Mouse (Mus musculus) lung, postnatal 0 days (tissue): Measurements from ENCODE around the gene Rdh7. TPM values are rescaled to one million over a fixed set of nuclear protein-coding genes. Genes with fewer than 3 reads are reported as not detected.
"Not testable (repeated sequence)": the region's sequence is repeated elsewhere in the genome, so short reads cannot be mapped to it uniquely, and the experiment has no call there.

Experiments
- ATAC-seq: fragments of 200-750 bp; cut with Nextera tagmentation; 2 replicates; pipeline ENCODE4 v1.8.0; 2017; ENCODE audit warnings: moderate library complexity
- DNase-seq: peaks from one replicate; pipeline ENCODE4 v3.0.0-alpha.2; 2016; ENCODE audit warnings: low spot score
- H3K27ac ChIP-seq: fragments of 300-500 bp; sonication (generic); 2 replicates; pipeline ENCODE4 v1.5.1; 2014; ENCODE audit warnings: antibody characterized with exemption, mild to moderate bottlenecking, low read length, mixed read lengths
- H3K27me3 ChIP-seq: fragments of 300-500 bp; sonication (generic); replicated peaks from 2 replicates; pipeline ENCODE4 v1.6.1; 2014; ENCODE audit warnings: low read length, mixed read lengths; ENCODE audit not compliant: insufficient read depth
- H3K36me3 ChIP-seq: fragments of 300-500 bp; sonication (generic); 2 replicates; pipeline ENCODE4 v1.6.1; 2014; ENCODE audit warnings: low read length, mixed read lengths; ENCODE audit not compliant: insufficient read depth
- H3K4me1 ChIP-seq: fragments of 300-500 bp; sonication (generic); 2 replicates; pipeline ENCODE4 v1.6.1; 2014; ENCODE audit warnings: antibody characterized with exemption, low read depth, low read length, mixed read lengths; ENCODE audit not compliant: insufficient read depth
- H3K4me2 ChIP-seq: fragments of 300-500 bp; sonication (generic); replicated peaks from 2 replicates; pipeline ENCODE4 v1.6.1; 2014; ENCODE audit warnings: low read depth, mild to moderate bottlenecking, low read length, moderate library complexity, mixed read lengths
- H3K4me3 ChIP-seq: fragments of 300-500 bp; sonication (generic); 2 replicates; pipeline ENCODE4 v1.5.1; 2014; ENCODE audit warnings: low read depth, low read length
- H3K9ac ChIP-seq: fragments of 300-500 bp; sonication (generic); replicated peaks from 2 replicates; pipeline ENCODE4 v1.6.1; 2014; ENCODE audit warnings: low read depth, mild to moderate bottlenecking
- H3K9me3 ChIP-seq: fragments of 300-500 bp; sonication (generic); 2 replicates; pipeline ENCODE4 v1.6.1; 2016; ENCODE audit warnings: low read length, mixed read lengths
- CTCF ChIP-seq: IDR thresholded peaks from 2 replicates; pipeline ENCODE4 v1.5.1; 2016; ENCODE audit warnings: antibody characterized with exemption, mild to moderate bottlenecking
- EP300 ChIP-seq: IDR thresholded peaks from 2 replicates; pipeline ENCODE4 v1.6.1; 2016; ENCODE audit warnings: antibody characterized with exemption, mild to moderate bottlenecking, control low read depth
- WGBS: fragments of 180-500 bp; shearing (Covaris S2); extraction: QIAGEN DNeasy Blood & Tissue Kit; methylation state at CpG from one replicate; pipeline ENCODE4 v1.1.7; 2014; 5-methylcytosine and 5-hydroxymethylcytosine counted together
- polyA plus RNA-seq: library from polyadenylated mRNA; unstranded; fragments of >200 nt; fragmentation: Nextera tagmentation; extraction: Ambion mirVana; gene quantifications from 2 replicates; pipeline ENCODE4 v1.2.1, GENCODE M21; 2015

Gene Rdh7
- polyA plus RNA-seq, 1 experiment from 2014 or later: not detected

DNA sequence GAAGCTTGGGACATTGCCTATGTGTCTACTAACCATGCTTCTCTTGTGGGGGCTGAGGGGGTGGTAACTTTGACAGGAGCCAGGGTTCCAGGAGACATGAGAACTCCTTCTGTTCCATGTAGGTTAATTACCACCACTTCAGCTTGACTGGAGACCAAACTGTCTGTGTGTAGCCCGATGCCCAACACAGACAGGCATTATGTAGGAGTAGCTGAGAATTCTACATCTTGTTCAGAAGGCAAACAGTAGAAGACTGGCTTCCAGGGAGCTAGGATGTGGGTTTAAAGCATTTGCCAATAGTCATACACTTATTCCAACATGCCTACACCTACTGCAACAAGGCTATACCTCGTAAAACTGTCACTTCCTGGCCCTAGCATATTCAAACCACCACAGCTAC, 50.1 kb downstream of the Rdh7 start:
- no peak overlapping the region for H3K4me3 ChIP-seq
- 85% methylated on average over 2 of the region's 2 CpGs for WGBS
- ATAC-seq: no peak

DNA sequence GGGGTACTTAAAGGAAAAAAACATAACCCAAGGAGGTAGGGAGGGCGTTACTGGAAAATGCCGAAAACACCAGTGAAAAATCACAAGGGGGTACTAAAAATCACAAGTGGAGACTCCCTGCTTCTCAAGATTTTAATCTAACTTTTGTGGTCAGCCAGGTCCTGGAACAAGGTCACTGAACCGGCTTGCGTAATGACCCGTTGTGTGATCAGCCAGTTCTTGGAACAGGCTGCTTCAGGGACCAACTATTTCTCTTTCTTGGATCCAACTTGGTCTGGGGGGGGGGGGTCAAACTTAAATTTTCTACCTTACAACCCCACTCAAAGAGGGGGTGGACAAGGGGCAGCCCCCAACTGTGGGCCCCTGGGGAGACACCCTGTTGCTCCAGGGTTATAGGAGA, 50.8 kb downstream of the Rdh7 start:
- H3K27me3 ChIP-seq, H3K4me1 ChIP-seq, DNase-seq, H3K27ac ChIP-seq, H3K9ac ChIP-seq, H3K4me3 ChIP-seq, H3K4me2 ChIP-seq, H3K36me3 ChIP-seq, ATAC-seq, H3K9me3 ChIP-seq: not testable (repeated sequence)
- WGBS: 82% methylated on average over 5 of the region's 5 CpGs

More for the DNA sequence above, 50.1 kb downstream of the Rdh7 start:
- TF ChIP-seq CTCF: no peak
- no peak for TF ChIP-seq EP300
- Histone ChIP-seq H3K4me1 (no peaks in the 10 kb centered on the region), H3K9me3 (no peaks in the 10 kb centered on the region), H3K9ac (no peak overlapping the region), H3K27ac (no peak overlapping the region), H3K4me2 (no peak overlapping the region), H3K27me3 (no peaks in the 10 kb centered on the region), H3K36me3 (no peaks in the 10 kb centered on the region)
- no peak for DNase-seq

DNA sequence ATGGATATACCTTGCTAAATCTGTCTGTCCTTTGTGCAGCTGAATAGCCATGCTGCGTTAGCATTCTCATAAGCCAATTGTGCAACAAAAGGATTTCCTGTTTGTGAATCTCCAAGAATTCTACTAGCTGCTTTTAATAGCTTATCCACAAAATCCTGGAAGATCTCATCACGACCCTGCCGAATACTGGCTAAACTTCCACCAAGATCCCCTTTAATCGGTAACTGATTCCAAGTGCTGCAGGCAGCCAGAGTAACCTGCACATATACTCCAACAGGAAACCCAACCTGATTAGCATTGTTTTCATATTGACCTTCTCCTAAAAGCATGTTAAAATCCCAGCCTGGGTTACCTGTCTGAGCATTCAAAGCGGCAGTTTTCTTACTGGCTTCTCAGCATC, 53.3 kb downstream of the Rdh7 start:
- TF ChIP-seq EP300 (no peak), CTCF (no peak)
- 57% methylated on average over 5 of the region's 5 CpGs for WGBS
- ATAC-seq: no peak
- DNase-seq: no peak
- Histone ChIP-seq H3K36me3 (no peaks in the 10 kb centered on the region), H3K4me1 (no peaks in the 10 kb centered on the region), H3K9ac (no peak overlapping the region), H3K4me3 (no peak overlapping the region), H3K4me2 (no peak overlapping the region), H3K27me3 (no peaks in the 10 kb centered on the region), H3K9me3 (no peaks in the 10 kb centered on the region), H3K27ac (no peak overlapping the region)

DNA sequence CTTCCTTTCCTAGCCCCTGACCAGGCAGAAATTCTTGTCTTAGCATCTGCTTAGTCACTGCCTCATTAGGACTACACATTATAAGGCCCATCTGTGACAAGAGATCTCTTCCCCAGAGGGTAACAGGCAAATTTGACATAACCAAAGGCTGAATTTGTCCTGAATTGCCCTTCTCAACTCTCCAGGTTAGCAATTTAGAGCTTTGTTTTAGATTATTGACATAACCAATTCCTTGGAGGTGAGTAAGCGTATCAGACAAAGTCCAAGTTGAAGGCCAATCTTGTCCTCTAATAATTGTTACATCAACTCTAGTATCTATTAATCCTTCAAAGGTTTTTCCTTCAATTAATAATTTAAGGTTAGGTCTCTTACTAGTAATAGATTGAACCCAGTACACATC, 54.4 kb downstream of the Rdh7 start:
- not testable (repeated sequence) for DNase-seq, ATAC-seq, H3K27ac ChIP-seq, H3K36me3 ChIP-seq, H3K4me2 ChIP-seq, H3K4me3 ChIP-seq, H3K4me1 ChIP-seq, H3K9ac ChIP-seq, H3K9me3 ChIP-seq, H3K27me3 ChIP-seq
- 85% methylated on average over 1 of the region's 1 CpGs for WGBS

Other genes with a start within 250 kb of the Rdh7 start
- gene Stat6, start 245.8 kb downstream of the Rdh7 start, polyA plus RNA-seq: 39.1 and 41.9 TPM in 2 replicates
- gene Nemp1, start 221.9 kb downstream of the Rdh7 start, polyA plus RNA-seq: 5.0 and 6.3 TPM in 2 replicates
- 7.7 and 8.4 TPM in 2 replicates for gene Nab2, start 220.2 kb downstream of the Rdh7 start, polyA plus RNA-seq
- 0.08 TPM in 2 replicates for gene Myo1a, start 183.6 kb downstream of the Rdh7 start, polyA plus RNA-seq
- gene Tac2, start 164.3 kb downstream of the Rdh7 start, polyA plus RNA-seq: not detected in 2 replicates
- gene Zbtb39, start 149.3 kb downstream of the Rdh7 start, polyA plus RNA-seq: 1.7 and 2.0 TPM in 2 replicates
- 18.6 and 23.2 TPM in 2 replicates for gene Gpr182, start 137.1 kb downstream of the Rdh7 start, polyA plus RNA-seq
- gene Rdh1, start 129.1 kb downstream of the Rdh7 start, polyA plus RNA-seq: 0.07 TPM in 1 of 2 replicates, not detected in the other
- 0.47 TPM in 1 of 2 replicates, not detected in the other for gene Rdh16f1, start 129.0 kb downstream of the Rdh7 start, polyA plus RNA-seq
- gene Rdh9, start 112.4 kb downstream of the Rdh7 start, polyA plus RNA-seq: 0.10 and 0.27 TPM in 2 replicates
- gene Rdh16, start 87.7 kb downstream of the Rdh7 start, polyA plus RNA-seq: not detected in 2 replicates
- gene Rdh19, start 38.9 kb downstream of the Rdh7 start, polyA plus RNA-seq: not detected in 2 replicates
- not detected in 2 replicates for gene Rdh16f2, start 22.3 kb downstream of the Rdh7 start, polyA plus RNA-seq
- gene Sdr9c7, start 9.7 kb upstream of the Rdh7 start, polyA plus RNA-seq: not detected in 2 replicates
- gene Hsd17b6, start 118.8 kb upstream of the Rdh7 start, polyA plus RNA-seq: not detected in 2 replicates
- gene Prim1, start 126.4 kb upstream of the Rdh7 start, polyA plus RNA-seq: 9.3 and 9.5 TPM in 2 replicates
- 445 and 456 TPM in 2 replicates for gene Naca, start 146.8 kb upstream of the Rdh7 start, polyA plus RNA-seq
- gene Ptges3, start 170.1 kb upstream of the Rdh7 start, polyA plus RNA-seq: 239 and 259 TPM in 2 replicates
- 1,155 and 1,171 TPM in 2 replicates for gene Atp5b, start 194.5 kb upstream of the Rdh7 start, polyA plus RNA-seq
- gene Baz2a, start 202.8 kb upstream of the Rdh7 start, polyA plus RNA-seq: 11.2 and 11.4 TPM in 2 replicates